Comparison of ENCODE assay signal across 14 mouse cellular contexts in the genomic region with DNA sequence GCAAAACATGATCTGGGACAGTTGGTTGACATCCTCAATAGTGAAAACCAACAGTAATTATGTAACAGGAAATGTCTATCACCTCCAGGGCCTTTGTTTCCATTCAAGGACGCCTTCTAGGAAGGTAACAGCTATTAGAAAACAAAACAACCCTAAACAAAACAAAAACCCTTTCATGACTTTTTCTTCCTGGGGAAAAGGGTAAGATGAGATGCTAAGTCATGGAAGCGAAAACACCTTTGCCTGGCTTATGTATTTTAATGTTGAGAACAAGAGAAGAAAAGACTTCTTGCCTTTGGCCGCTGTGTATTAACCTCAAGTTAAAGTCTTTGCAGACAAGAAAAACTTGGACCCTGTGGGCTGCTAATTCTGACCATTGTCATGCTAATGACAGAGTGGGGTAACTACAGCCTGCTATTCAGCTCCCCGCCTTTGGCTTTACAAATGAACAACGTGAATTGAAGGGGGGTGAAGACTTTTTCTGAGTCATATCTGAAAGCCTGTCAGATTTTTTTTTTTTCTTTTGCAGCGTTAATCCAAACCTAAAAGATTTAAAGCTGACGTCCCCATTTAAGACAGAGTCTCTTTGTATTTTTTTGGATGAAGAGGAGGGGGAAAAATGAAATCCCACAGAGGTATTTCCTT. TPM values are rescaled to one million over a fixed set of nuclear protein-coding genes. Genes with fewer than 3 reads are reported as not detected.
DNase-seq lines count a peak whose midpoint lies in the region; ATAC-seq and TF ChIP-seq lines count a peak whose summit lies in the region.
"Had no signal": no experiment of that assay in that cellular context is flagged by ENCODE, and none has a peak within 500 bp of the region (broad histone marks: within the 10 kb centered on the region; RNA-seq: fewer than 3 reads in every experiment).

No protein-coding gene starts in this region.

- DNase-seq in lung, postnatal 14 days, result no peak
- DNase-seq in cerebellum, postnatal 10 days, result no peak
- no peak for DNase-seq in right cerebral cortex, postnatal 4 days
- no peak for DNase-seq in gastrocnemius, adult 2 months
- DNase-seq: adrenal gland, postnatal 10 days; cerebellum, postnatal 14 days; kidney, adult 18-20 months; right cerebral cortex, adult 18-20 months had no signal

- no peak for TF ChIP-seq CTCF in gastrocnemius, adult 2 months (IDR thresholded peaks at IDR 0.05)

- H3K4me1 ChIP-seq in lung, embryonic 16.5 days (replicated peaks; ENCODE audit: control insufficient read depth, insufficient read depth, low read length), result peaks cover 22% of the 10 kb centered on the region
- H3K4me1 ChIP-seq in embryonic facial prominence, embryonic 12.5 days, result peaks cover 19% of the 10 kb centered on the region
- peaks cover 8% of the 10 kb centered on the region for H3K4me1 ChIP-seq in hindbrain, embryonic 16.5 days (ENCODE audit: control insufficient read depth, insufficient read depth, low read depth, low read length)
- H3K4me1 ChIP-seq in neural tube, embryonic 15.5 days, result peaks cover 11% of the 10 kb centered on the region

- no peaks in the 10 kb centered on the region for H3K27me3 ChIP-seq in lung, embryonic 16.5 days (ENCODE audit: control insufficient read depth, insufficient read depth, low read depth, low read length)
- H3K27me3 ChIP-seq in embryonic facial prominence, embryonic 12.5 days, result no peaks in the 10 kb centered on the region
- no peaks in the 10 kb centered on the region for H3K27me3 ChIP-seq in hindbrain, embryonic 16.5 days (replicated peaks; ENCODE audit: control insufficient read depth, insufficient read depth, low read length)
- H3K27me3 ChIP-seq in neural tube, embryonic 15.5 days (replicated peaks), result no peaks in the 10 kb centered on the region

- no peak overlapping the region for H3K9ac ChIP-seq in lung, embryonic 16.5 days (ENCODE audit: low read length)
- no peak overlapping the region for H3K9ac ChIP-seq in embryonic facial prominence, embryonic 12.5 days
- H3K9ac ChIP-seq in hindbrain, embryonic 16.5 days (ENCODE audit: low read depth, low read length), result no peak overlapping the region
- no peak overlapping the region for H3K9ac ChIP-seq in neural tube, embryonic 15.5 days (replicated peaks)

- H3K27ac ChIP-seq in lung, embryonic 16.5 days (ENCODE audit: low read length), result peak overlapping the region; percentile 53
- H3K27ac ChIP-seq in embryonic facial prominence, embryonic 12.5 days, result no peak overlapping the region
- 0 out of 2 replicates have a peak overlapping the region, but pooled peaks have one; percentile 51 for H3K27ac ChIP-seq in hindbrain, embryonic 16.5 days (ENCODE audit: low read depth, low read length)
- no peak overlapping the region for H3K27ac ChIP-seq in neural tube, embryonic 15.5 days (replicated peaks)
- no peak overlapping the region for H3K27ac ChIP-seq in gastrocnemius, adult 2 months

- H3K9me3 ChIP-seq in lung, embryonic 16.5 days (ENCODE audit: control insufficient read depth, low read length), result no peaks in the 10 kb centered on the region
- no peaks in the 10 kb centered on the region for H3K9me3 ChIP-seq in embryonic facial prominence, embryonic 12.5 days
- H3K9me3 ChIP-seq in hindbrain, embryonic 16.5 days (ENCODE audit: control insufficient read depth, low read length), result no peaks in the 10 kb centered on the region
- no peaks in the 10 kb centered on the region for H3K9me3 ChIP-seq in neural tube, embryonic 15.5 days (replicated peaks)
- H3K9me3 ChIP-seq: G1E had no signal

- intact Hi-C loops in gastrocnemius, adult 2 months (cut with DNase I), result no loop called here

- H3K4me2 ChIP-seq in lung, embryonic 16.5 days (ENCODE audit: low read depth, low read length), result peak overlapping the region; percentile 19; the same call in 1 of the 2 replicates
- 0 out of 2 replicates have a peak overlapping the region, but pooled peaks have one; percentile 23 for H3K4me2 ChIP-seq in embryonic facial prominence, embryonic 12.5 days (replicated peaks)
- H3K4me2 ChIP-seq in hindbrain, embryonic 16.5 days (ENCODE audit: low read length), result peak overlapping the region; percentile 17; the same call in 1 of the 2 replicates
- peak overlapping the region; percentile 25 for H3K4me2 ChIP-seq in neural tube, embryonic 15.5 days

- H3K4me3 ChIP-seq in lung, embryonic 16.5 days (ENCODE audit: low read length), result no peak overlapping the region
- H3K4me3 ChIP-seq in embryonic facial prominence, embryonic 12.5 days, result no peak overlapping the region
- H3K4me3 ChIP-seq in hindbrain, embryonic 16.5 days (ENCODE audit: low read length), result no peak overlapping the region
- no peak overlapping the region for H3K4me3 ChIP-seq in neural tube, embryonic 15.5 days (replicated peaks)
- no peak overlapping the region for H3K4me3 ChIP-seq in gastrocnemius, adult 2 months

- ATAC-seq in lung, embryonic 16.5 days (ENCODE audit: low read depth), result no peak
- ATAC-seq in embryonic facial prominence, embryonic 12.5 days (ENCODE audit: insufficient number of reproducible peaks, insufficient read depth, low FRiP score, low TSS enrichment), result no peak
- ATAC-seq in hindbrain, embryonic 16.5 days, result peak; percentile 45; the same call in 1 of the 2 replicates
- ATAC-seq in neural tube, embryonic 15.5 days (ENCODE audit: low FRiP score), result no peak

- 39% methylated on average over 7 of the region's 7 CpGs for WGBS in lung, embryonic 16.5 days
- WGBS in embryonic facial prominence, embryonic 12.5 days, result 18% methylated on average over 7 of the region's 7 CpGs
- WGBS in hindbrain, embryonic 16.5 days, result 14% methylated on average over 7 of the region's 7 CpGs
- 16% methylated on average over 7 of the region's 7 CpGs for WGBS in neural tube, embryonic 15.5 days

- no peaks in the 10 kb centered on the region; the same call in 1 of the 2 replicates for H3K36me3 ChIP-seq in lung, embryonic 16.5 days (ENCODE audit: control insufficient read depth, insufficient read depth, low read length)
- H3K36me3 ChIP-seq in embryonic facial prominence, embryonic 12.5 days, result no peaks in the 10 kb centered on the region
- no peaks in the 10 kb centered on the region for H3K36me3 ChIP-seq in hindbrain, embryonic 16.5 days (ENCODE audit: control insufficient read depth, insufficient read depth, low read length)
- H3K36me3 ChIP-seq in neural tube, embryonic 15.5 days, result 0 out of 2 replicates have a peak, but pooled peaks cover 6% of the 10 kb centered on the region

RNA-seq across cellular contexts. Expression of a gene that starts 25.6 kb away (rescaled TPM):
- polyA plus RNA-seq in lung, embryonic 16.5 days (2015; fragmentation: Nextera tagmentation; extraction: Ambion mirVana), result 2.1 and 2.2 TPM in 2 replicates
- 11.0 and 16.0 TPM in 2 replicates for polyA plus RNA-seq in embryonic facial prominence, embryonic 12.5 days (2016; fragmentation: Nextera tagmentation; extraction: Ambion mirVana)
- polyA plus RNA-seq in hindbrain, embryonic 16.5 days (2015; fragmentation: Nextera tagmentation; extraction: Ambion mirVana), result 1.4 and 5.0 TPM in 2 replicates
- 3.0 and 3.7 TPM in 2 replicates for polyA plus RNA-seq in neural tube, embryonic 15.5 days (2015; fragmentation: Nextera tagmentation; extraction: Ambion mirVana)
- 1 to 10 TPM; 1.2 to 1.4 TPM for total RNA-seq in gastrocnemius, adult 2 months (2021)
- total RNA-seq: megakaryocyte progenitor cell, adult 5-6 weeks had no signal
- polyA plus RNA-seq: G1E had no signal

Comparison
In these comparisons a context has a peak if more than half of its experiments do, and no peak if none do; other contexts are left out.
1. H3K27ac ChIP-seq: peak in lung, embryonic 16.5 days (single experiment) and hindbrain, embryonic 16.5 days (single experiment); none in embryonic facial prominence, embryonic 12.5 days (single experiment), neural tube, embryonic 15.5 days (single experiment) and gastrocnemius, adult 2 months (single experiment).
2. Peak in every context shown above with its lines, with median percentiles within 50 percentile points of each other: H3K4me2 ChIP-seq.